Mouse (Mus musculus) heart, embryonic 13.5 days (tissue): ENCODE results near the gene Pole3. TPM values are rescaled to one million over a fixed set of nuclear protein-coding genes. Genes with fewer than 3 reads are reported as not detected.

ENCODE experiments used
- ATAC-seq: fragments of 200-750 bp; cut with Nextera tagmentation; 2 replicates; pipeline ENCODE4 v1.8.0; 2017; ENCODE audit warnings: moderate TSS enrichment; ENCODE audit not compliant: insufficient number of reproducible peaks, low FRiP score, low TSS enrichment; ENCODE audit errors: extremely low read depth
- H3K27ac ChIP-seq: fragments of 300-500 bp; sonication (generic); replicated peaks from 2 replicates; pipeline ENCODE4 v1.5.1; 2015; ENCODE audit warnings: moderate library complexity, mild to moderate bottlenecking, inconsistent platforms
- H3K27me3 ChIP-seq: fragments of 300-500 bp; sonication (generic); replicated peaks from 2 replicates; pipeline ENCODE4 v1.6.1; 2015; ENCODE audit warnings: mild to moderate bottlenecking, inconsistent platforms
- H3K36me3 ChIP-seq: fragments of 300-500 bp; sonication (generic); 2 replicates; pipeline ENCODE4 v1.6.1; 2015; ENCODE audit warnings: mild to moderate bottlenecking, inconsistent platforms
- H3K4me1 ChIP-seq: fragments of 300-500 bp; sonication (generic); 2 replicates; pipeline ENCODE4 v1.6.1; 2015; ENCODE audit warnings: inconsistent platforms
- H3K4me2 ChIP-seq: fragments of 300-500 bp; sonication (generic); 2 replicates; pipeline ENCODE4 v1.6.1; 2015; ENCODE audit warnings: inconsistent platforms, mild to moderate bottlenecking, moderate library complexity
- H3K4me3 ChIP-seq: fragments of 300-500 bp; sonication (generic); 2 replicates; pipeline ENCODE4 v1.5.1; 2015; ENCODE audit warnings: moderate library complexity, mild to moderate bottlenecking, inconsistent platforms
- H3K9ac ChIP-seq: fragments of 300-500 bp; sonication (generic); 2 replicates; pipeline ENCODE4 v1.6.1; 2015; ENCODE audit warnings: inconsistent platforms, mild to moderate bottlenecking, moderate library complexity
- H3K9me3 ChIP-seq: fragments of 300-500 bp; sonication (generic); 2 replicates; pipeline ENCODE4 v1.6.1; 2016; ENCODE audit warnings: inconsistent platforms
- WGBS: fragments of 180-500 bp; shearing (Covaris S2); methylation state at CpG from one replicate; pipeline ENCODE4 v1.1.7; 2015; ENCODE audit warnings: mixed read lengths; 5-methylcytosine and 5-hydroxymethylcytosine counted together
- polyA plus RNA-seq: library from polyadenylated mRNA; unstranded; fragments of >200 nt; fragmentation: Nextera tagmentation; extraction: Ambion mirVana; gene quantifications from 2 replicates; pipeline ENCODE4 v1.2.1, GENCODE M21; 2015

The Pole3 gene
- polyA plus RNA-seq, 1 experiment from 2014 or later = 54.6 TPM

GRCm38 (mm10) chr4:62551966-62552365 is 27.1 kb upstream of the Pole3 start:
- Histone ChIP-seq H3K9ac (no peak overlapping the region), H3K9me3 (no peaks in the 10 kb centered on the region), H3K4me2 (no peak overlapping the region), H3K27me3 (peaks cover 5% of the 10 kb centered on the region; the same call in 1 of the 2 replicates), H3K36me3 (no peaks in the 10 kb centered on the region), H3K4me3 (no peak overlapping the region), H3K27ac (no peak overlapping the region), H3K4me1 (peaks cover 5% of the 10 kb centered on the region)
- WGBS = 75% methylated on average over 7 of the region's 7 CpGs
- ATAC-seq = no peak

- no peak overlapping the region for H3K27ac ChIP-seq
- no peak overlapping the region for H3K4me2 ChIP-seq
- H3K27me3 ChIP-seq = 0 out of 2 replicates have a peak, but pooled peaks cover 4% of the 10 kb centered on the region
- no peak for ATAC-seq
- no peaks in the 10 kb centered on the region for H3K9me3 ChIP-seq
- H3K4me1 ChIP-seq = no peaks in the 10 kb centered on the region
- no peak overlapping the region for H3K9ac ChIP-seq
- no peak overlapping the region for H3K4me3 ChIP-seq
- no peaks in the 10 kb centered on the region for H3K36me3 ChIP-seq
Observed at GRCm38 (mm10) chr4:62544801-62545200, 19.9 kb upstream of the Pole3 start.

- H3K4me3 ChIP-seq = no peak overlapping the region
- H3K4me2 ChIP-seq = no peak overlapping the region
- no peaks in the 10 kb centered on the region for H3K9me3 ChIP-seq
- H3K27me3 ChIP-seq = 0 out of 2 replicates have a peak, but pooled peaks cover 4% of the 10 kb centered on the region
- no peaks in the 10 kb centered on the region for H3K36me3 ChIP-seq
- H3K9ac ChIP-seq = no peak overlapping the region
- H3K27ac ChIP-seq = no peak overlapping the region
- WGBS = 88% methylated on average over 6 of the region's 6 CpGs
- no peaks in the 10 kb centered on the region for H3K4me1 ChIP-seq
- no peak for ATAC-seq
Observed at GRCm38 (mm10) chr4:62543782-62544181, 18.9 kb upstream of the Pole3 start.

- H3K27me3 ChIP-seq = 0 out of 2 replicates have a peak, but pooled peaks cover 4% of the 10 kb centered on the region
- no peaks in the 10 kb centered on the region for H3K36me3 ChIP-seq
- no peak overlapping the region for H3K4me3 ChIP-seq
- ATAC-seq = no peak
- no peak overlapping the region for H3K9ac ChIP-seq
- H3K4me2 ChIP-seq = no peak overlapping the region
- whole genome bisulfite sequencing = 73% methylated on average over 3 of the region's 3 CpGs
- H3K27ac ChIP-seq = no peak overlapping the region
- H3K4me1 ChIP-seq = no peaks in the 10 kb centered on the region
- H3K9me3 ChIP-seq = no peaks in the 10 kb centered on the region
Observed at GRCm38 (mm10) chr4:62541802-62542201, 16.9 kb upstream of the Pole3 start.

GRCm38 (mm10) chr4:62533729-62534128 is 8.9 kb upstream of the Pole3 start:
- peaks cover 8% of the 10 kb centered on the region for H3K4me1 ChIP-seq
- H3K9ac ChIP-seq = no peak overlapping the region
- WGBS = 60% methylated on average over 6 of the region's 6 CpGs
- no peaks in the 10 kb centered on the region for H3K27me3 ChIP-seq
- no peaks in the 10 kb centered on the region for H3K36me3 ChIP-seq
- H3K4me2 ChIP-seq = no peak overlapping the region
- no peak overlapping the region for H3K27ac ChIP-seq
- no peak overlapping the region for H3K4me3 ChIP-seq
- H3K9me3 ChIP-seq = no peaks in the 10 kb centered on the region; the same call in 1 of the 2 replicates
- ATAC-seq = no peak

GRCm38 (mm10) chr4:62527655-62528054 is 2.8 kb upstream of the Pole3 start:
- H3K4me2 ChIP-seq = no peak overlapping the region
- peaks cover 20% of the 10 kb centered on the region for H3K4me1 ChIP-seq
- no peak for ATAC-seq
- H3K36me3 ChIP-seq = peaks cover 14% of the 10 kb centered on the region
- 70% methylated on average over 4 of the region's 4 CpGs for WGBS
- H3K9me3 ChIP-seq = no peaks in the 10 kb centered on the region
- H3K9ac ChIP-seq = no peak overlapping the region
- H3K27me3 ChIP-seq = no peaks in the 10 kb centered on the region
- H3K27ac ChIP-seq = no peak overlapping the region
- no peak overlapping the region for H3K4me3 ChIP-seq

GRCm38 (mm10) chr4:62526256-62526655 is 1.4 kb upstream of the Pole3 start:
- no peak overlapping the region for H3K27ac ChIP-seq
- no peak for ATAC-seq
- no peak overlapping the region for H3K4me3 ChIP-seq
- no peaks in the 10 kb centered on the region for H3K27me3 ChIP-seq
- H3K36me3 ChIP-seq = peaks cover 25% of the 10 kb centered on the region
- no peaks in the 10 kb centered on the region for H3K9me3 ChIP-seq
- H3K9ac ChIP-seq = no peak overlapping the region
- no peak overlapping the region for H3K4me2 ChIP-seq
- H3K4me1 ChIP-seq = peaks cover 20% of the 10 kb centered on the region
- 48% methylated on average over 2 of the region's 2 CpGs for WGBS

- peak overlapping the region; percentile 93 for H3K9ac ChIP-seq
- no peaks in the 10 kb centered on the region for H3K27me3 ChIP-seq
- H3K9me3 ChIP-seq = no peaks in the 10 kb centered on the region
- H3K27ac ChIP-seq = no peak overlapping the region
- 1% methylated on average over 10 of the region's 10 CpGs for WGBS
- H3K4me3 ChIP-seq = peak overlapping the region; percentile 89
- H3K4me2 ChIP-seq = peak overlapping the region; percentile 96
- no peak for ATAC-seq
- peaks cover 25% of the 10 kb centered on the region for H3K36me3 ChIP-seq
- peaks cover 14% of the 10 kb centered on the region for H3K4me1 ChIP-seq
Observed at GRCm38 (mm10) chr4:62525489-62525811, 582 bp upstream of the Pole3 start.

GRCm38 (mm10) chr4:62520892-62521400 is 3.9 kb downstream of the Pole3 start:
- no peaks in the 10 kb centered on the region for H3K9me3 ChIP-seq
- H3K36me3 ChIP-seq = peaks cover 25% of the 10 kb centered on the region
- WGBS = 79% methylated on average over 2 of the region's 2 CpGs
- H3K9ac ChIP-seq = no peak overlapping the region
- ATAC-seq = no peak
- H3K27me3 ChIP-seq = no peaks in the 10 kb centered on the region
- peaks cover 48% of the 10 kb centered on the region for H3K4me1 ChIP-seq
- H3K27ac ChIP-seq = no peak overlapping the region
- no peak overlapping the region; the same call in 1 of the 2 replicates for H3K4me3 ChIP-seq
- H3K4me2 ChIP-seq = peak overlapping the region; percentile 78; the same call in 1 of the 2 replicates

GRCm38 (mm10) chr4:62519849-62520233 is 5.0 kb downstream of the Pole3 start, which contains the start of gene Alad:
Gene Alad, minus strand, starts transcription at chr4:62519918.
- peaks cover 59% of the 10 kb centered on the region for H3K4me1 ChIP-seq
- 0% methylated on average over 37 of the region's 37 CpGs for WGBS

GRCm38 (mm10) chr4:62519122-62519848 is 5.6 kb downstream of the Pole3 start:
- Histone ChIP-seq H3K4me2 (peak overlapping the region; percentile 78), H3K4me3 (peak overlapping the region; percentile 68), H3K27me3 (no peaks in the 10 kb centered on the region), H3K27ac (peak overlapping the region; percentile 85), H3K4me1 (peaks cover 59% of the 10 kb centered on the region), H3K36me3 (peaks cover 25% of the 10 kb centered on the region), H3K9ac (peak overlapping the region; percentile 76), H3K9me3 (no peaks in the 10 kb centered on the region)
- peak; percentile 41 for ATAC-seq
- 1% methylated on average over 26 of the region's 26 CpGs for WGBS

More at GRCm38 (mm10) chr4:62519849-62520233, 5.0 kb downstream of the Pole3 start, which contains the start of gene Alad:
- peak within 1 kb of the TSS; percentile 76 for H3K9ac ChIP-seq
- H3K27ac ChIP-seq = peak within 1 kb of the TSS; percentile 85
- H3K4me3 ChIP-seq = peak within 1 kb of the TSS; percentile 68
- H3K36me3 ChIP-seq = peaks cover 25% of the 10 kb centered on the region
- H3K9me3 ChIP-seq = no peaks in the 10 kb centered on the region
- no peaks in the 10 kb centered on the region for H3K27me3 ChIP-seq
- ATAC-seq = peak; percentile 84
- H3K4me2 ChIP-seq = peak within 1 kb of the TSS; percentile 78
